Mouse (Mus musculus): Measurements from ENCODE around the gene Lyz2. TPM values are rescaled to one million over a fixed set of nuclear protein-coding genes. Genes with fewer than 3 reads are reported as not detected.
"Not testable (repeated sequence)": the region's sequence is repeated elsewhere in the genome, so short reads cannot be mapped to it uniquely, and the experiment has no call there.

The Lyz2 gene
- polyA plus RNA-seq, 1 experiment = 0.04 TPM

- TF ChIP-seq MYOG (IDR thresholded peaks at IDR 0.05; ENCODE audit: control insufficient read depth, extremely low read depth, insufficient read length) (no peak), MYOD1 (IDR thresholded peaks at IDR 0.05; ENCODE audit: control insufficient read depth, insufficient read length, low read depth) (no peak), CTCF (IDR thresholded peaks at IDR 0.05; ENCODE audit: control insufficient read depth, insufficient read depth, insufficient read length) (no peak), CEBPB (IDR thresholded peaks at IDR 0.05; ENCODE audit: low read depth) (no peak), USF1 (IDR thresholded peaks at IDR 0.05; ENCODE audit: low read depth) (no peak), FOSL1 (IDR thresholded peaks at IDR 0.05; ENCODE audit: insufficient read depth, low read length, poor library complexity, severe bottlenecking) (no peak), MAX (IDR thresholded peaks at IDR 0.05) (no peak)
- Histone ChIP-seq H3K79me2 (ENCODE audit: control insufficient read depth, insufficient read depth) (no peaks in the 10 kb centered on the region), H3K79me3 (ENCODE audit: low read depth) (no peaks in the 10 kb centered on the region), H3K36me3 (ENCODE audit: control insufficient read depth, insufficient read depth) (no peaks in the 10 kb centered on the region), H3K27me3 (ENCODE audit: control insufficient read depth, insufficient read depth, insufficient read length) (peaks cover 40% of the 10 kb centered on the region), H3K4me3 (ENCODE audit: insufficient read depth, poor library complexity, severe bottlenecking) (no peak overlapping the region), H3ac (ENCODE audit: control insufficient read depth, insufficient read length, low read depth) (no peak overlapping the region)
These were observed 430 bp upstream of the Lyz2 start for GRCm38 (mm10) chr10:117282551-117282950.

GRCm38 (mm10) chr10:117281381-117281920 is 670 bp downstream of the Lyz2 start:
- Histone ChIP-seq H3K27me3 (ENCODE audit: control insufficient read depth, insufficient read depth, insufficient read length) (peaks cover 43% of the 10 kb centered on the region), H3K79me2 (ENCODE audit: control insufficient read depth, insufficient read depth) (no peaks in the 10 kb centered on the region), H3K79me3 (ENCODE audit: low read depth) (no peaks in the 10 kb centered on the region), H3ac (ENCODE audit: control insufficient read depth, insufficient read length, low read depth) (no peak overlapping the region), H3K4me3 (ENCODE audit: insufficient read depth, poor library complexity, severe bottlenecking) (no peak overlapping the region), H3K36me3 (ENCODE audit: control insufficient read depth, insufficient read depth) (no peaks in the 10 kb centered on the region)
- TF ChIP-seq MYOD1 (IDR thresholded peaks at IDR 0.05; ENCODE audit: control insufficient read depth, insufficient read length, low read depth) = no peak
- TF ChIP-seq MAX (IDR thresholded peaks at IDR 0.05) = no peak
- no peak for TF ChIP-seq MYOG (IDR thresholded peaks at IDR 0.05; ENCODE audit: control insufficient read depth, extremely low read depth, insufficient read length)
- TF ChIP-seq CEBPB (IDR thresholded peaks at IDR 0.05; ENCODE audit: low read depth) = no peak
- no peak for TF ChIP-seq USF1 (IDR thresholded peaks at IDR 0.05; ENCODE audit: low read depth)
- no peak for TF ChIP-seq CTCF (IDR thresholded peaks at IDR 0.05; ENCODE audit: control insufficient read depth, insufficient read depth, insufficient read length)
- TF ChIP-seq FOSL1 (IDR thresholded peaks at IDR 0.05; ENCODE audit: insufficient read depth, low read length, poor library complexity, severe bottlenecking) = no peak

- TF ChIP-seq MYOD1 (IDR thresholded peaks at IDR 0.05; ENCODE audit: control insufficient read depth, insufficient read length, low read depth) = no peak
- TF ChIP-seq CTCF (IDR thresholded peaks at IDR 0.05; ENCODE audit: control insufficient read depth, insufficient read depth, insufficient read length) = no peak
- no peak for TF ChIP-seq CEBPB (IDR thresholded peaks at IDR 0.05; ENCODE audit: low read depth)
- H3K4me3 ChIP-seq (ENCODE audit: insufficient read depth, poor library complexity, severe bottlenecking) = no peak overlapping the region
These were observed 2.1 kb downstream of the Lyz2 start for GRCm38 (mm10) chr10:117280000-117280399.

GRCm38 (mm10) chr10:117278510-117278909 is 3.6 kb downstream of the Lyz2 start:
- peaks cover 32% of the 10 kb centered on the region for H3K27me3 ChIP-seq (ENCODE audit: control insufficient read depth, insufficient read depth, insufficient read length)
- H3K4me3 ChIP-seq (ENCODE audit: insufficient read depth, poor library complexity, severe bottlenecking); H3K36me3 ChIP-seq (ENCODE audit: control insufficient read depth, insufficient read depth); H3ac ChIP-seq (ENCODE audit: control insufficient read depth, insufficient read length, low read depth); H3K79me2 ChIP-seq (ENCODE audit: control insufficient read depth, insufficient read depth); H3K79me3 ChIP-seq (ENCODE audit: low read depth): not testable (repeated sequence)

More at GRCm38 (mm10) chr10:117280000-117280399, 2.1 kb downstream of the Lyz2 start:
- no peak overlapping the region for H3ac ChIP-seq (ENCODE audit: control insufficient read depth, insufficient read length, low read depth)
- no peaks in the 10 kb centered on the region for H3K36me3 ChIP-seq (ENCODE audit: control insufficient read depth, insufficient read depth)
- peaks cover 39% of the 10 kb centered on the region for H3K27me3 ChIP-seq (ENCODE audit: control insufficient read depth, insufficient read depth, insufficient read length)
- no peaks in the 10 kb centered on the region for H3K79me2 ChIP-seq (ENCODE audit: control insufficient read depth, insufficient read depth)
- no peaks in the 10 kb centered on the region for H3K79me3 ChIP-seq (ENCODE audit: low read depth)

GRCm38 (mm10) chr10:117277779-117278178 is 4.3 kb downstream of the Lyz2 start:
- not testable (repeated sequence) for H3K79me2 ChIP-seq (ENCODE audit: control insufficient read depth, insufficient read depth); H3ac ChIP-seq (ENCODE audit: control insufficient read depth, insufficient read length, low read depth); H3K4me3 ChIP-seq (ENCODE audit: insufficient read depth, poor library complexity, severe bottlenecking); H3K36me3 ChIP-seq (ENCODE audit: control insufficient read depth, insufficient read depth); H3K79me3 ChIP-seq (ENCODE audit: low read depth)
- peaks cover 39% of the 10 kb centered on the region for H3K27me3 ChIP-seq (ENCODE audit: control insufficient read depth, insufficient read depth, insufficient read length)

GRCm38 (mm10) chr10:117275681-117276369 is 6.3 kb downstream of the Lyz2 start:
- H3K36me3 ChIP-seq (ENCODE audit: control insufficient read depth, insufficient read depth) = no peaks in the 10 kb centered on the region
- peaks cover 31% of the 10 kb centered on the region for H3K27me3 ChIP-seq (ENCODE audit: control insufficient read depth, insufficient read depth, insufficient read length)
- H3K79me2 ChIP-seq (ENCODE audit: control insufficient read depth, insufficient read depth) = no peaks in the 10 kb centered on the region
- no peaks in the 10 kb centered on the region for H3K79me3 ChIP-seq (ENCODE audit: low read depth)
- H3K4me3 ChIP-seq (ENCODE audit: insufficient read depth, poor library complexity, severe bottlenecking) = no peak overlapping the region
- TF ChIP-seq MYOG (IDR thresholded peaks at IDR 0.05; ENCODE audit: control insufficient read depth, extremely low read depth, insufficient read length) (no peak), CEBPB (IDR thresholded peaks at IDR 0.05; ENCODE audit: low read depth) (no peak), MYOD1 (IDR thresholded peaks at IDR 0.05; ENCODE audit: control insufficient read depth, insufficient read length, low read depth) (no peak), CTCF (IDR thresholded peaks at IDR 0.05; ENCODE audit: control insufficient read depth, insufficient read depth, insufficient read length) (no peak), USF1 (IDR thresholded peaks at IDR 0.05; ENCODE audit: low read depth) (no peak), MAX (IDR thresholded peaks at IDR 0.05) (no peak), FOSL1 (IDR thresholded peaks at IDR 0.05; ENCODE audit: insufficient read depth, low read length, poor library complexity, severe bottlenecking) (no peak)
- no peak overlapping the region for H3ac ChIP-seq (ENCODE audit: control insufficient read depth, insufficient read length, low read depth)

GRCm38 (mm10) chr10:117274645-117275044 is 7.5 kb downstream of the Lyz2 start:
- H3K4me3 ChIP-seq (ENCODE audit: insufficient read depth, poor library complexity, severe bottlenecking) = not testable (repeated sequence)

More at GRCm38 (mm10) chr10:117274645-117275044, 7.5 kb downstream of the Lyz2 start:
- not testable (repeated sequence) for H3K79me3 ChIP-seq (ENCODE audit: low read depth); H3K79me2 ChIP-seq (ENCODE audit: control insufficient read depth, insufficient read depth); H3ac ChIP-seq (ENCODE audit: control insufficient read depth, insufficient read length, low read depth); H3K36me3 ChIP-seq (ENCODE audit: control insufficient read depth, insufficient read depth)
- H3K27me3 ChIP-seq (ENCODE audit: control insufficient read depth, insufficient read depth, insufficient read length) = peaks cover 27% of the 10 kb centered on the region

All from C2C12 (cell line).